In the genomic region with DNA sequence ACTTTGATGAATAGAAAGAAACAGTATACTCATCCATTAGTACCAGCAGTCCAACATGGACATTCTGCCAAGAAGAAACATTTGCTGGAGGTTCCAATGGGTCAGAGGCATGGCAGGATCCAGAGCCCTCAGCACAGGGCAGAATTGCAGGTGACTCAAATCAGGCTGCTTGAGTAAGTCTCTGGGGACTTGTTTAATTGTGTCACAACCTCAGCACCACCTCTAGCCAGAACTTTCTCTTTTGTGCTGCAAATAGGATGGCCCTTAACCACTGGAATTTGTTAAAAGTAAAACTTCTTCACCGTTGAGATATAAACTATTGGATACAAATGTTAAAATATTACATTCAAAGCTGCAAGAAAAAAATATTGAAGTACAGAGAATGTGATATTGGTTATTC, we compare ENCODE assay signal across 25 mouse cellular contexts.
"Had no signal": no experiment of that assay in that cellular context is flagged by ENCODE, and none has a peak within 500 bp of the region (broad histone marks: within the 10 kb centered on the region; RNA-seq: fewer than 3 reads in every experiment).

No protein-coding gene starts in this region.

- H3K27ac ChIP-seq: embryonic facial prominence, embryonic 10.5 days; embryonic facial prominence, embryonic 12.5 days; embryonic facial prominence, embryonic 13.5 days; embryonic facial prominence, embryonic 15.5 days; forebrain, embryonic 10.5 days; forebrain, embryonic 12.5 days; forebrain, embryonic 13.5 days; forebrain, embryonic 15.5 days; gastrocnemius, adult 2 months; heart, adult 2 months; heart, embryonic 10.5 days had no signal

- H3K27me3 ChIP-seq: embryonic facial prominence, embryonic 12.5 days; embryonic facial prominence, embryonic 13.5 days; embryonic facial prominence, embryonic 15.5 days; forebrain, embryonic 12.5 days; forebrain, embryonic 13.5 days; forebrain, embryonic 15.5 days had no signal

- H3K4me1 ChIP-seq: embryonic facial prominence, embryonic 10.5 days; embryonic facial prominence, embryonic 12.5 days; embryonic facial prominence, embryonic 13.5 days; embryonic facial prominence, embryonic 15.5 days; forebrain, embryonic 12.5 days; heart, embryonic 10.5 days had no signal

- DNase-seq: cerebellum, adult 9-10 months; cerebellum, adult 9-11 months; cerebellum, postnatal 10 days; cerebellum, postnatal 25 days; cerebellum, postnatal 36 days; embryo, embryonic 11 days; forebrain, postnatal 0 days; gastrocnemius, adult 2 months; gastrocnemius, postnatal 10 days; gastrocnemius, postnatal 14 days; gastrocnemius, postnatal 25 days; gastrocnemius, postnatal 36 days; heart, adult 18-20 months; heart, adult 2 months had no signal

- H3K9me3 ChIP-seq: embryonic facial prominence, embryonic 10.5 days; embryonic facial prominence, embryonic 12.5 days; embryonic facial prominence, embryonic 13.5 days; embryonic facial prominence, embryonic 15.5 days; forebrain, embryonic 10.5 days; forebrain, embryonic 12.5 days; forebrain, embryonic 13.5 days; forebrain, embryonic 15.5 days; heart, embryonic 10.5 days had no signal

- H3K4me2 ChIP-seq: embryonic facial prominence, embryonic 12.5 days; embryonic facial prominence, embryonic 13.5 days; embryonic facial prominence, embryonic 15.5 days; forebrain, embryonic 12.5 days; forebrain, embryonic 13.5 days; forebrain, embryonic 15.5 days; heart, embryonic 11.5 days had no signal

- H3K36me3 ChIP-seq: embryonic facial prominence, embryonic 10.5 days; embryonic facial prominence, embryonic 12.5 days; embryonic facial prominence, embryonic 13.5 days; embryonic facial prominence, embryonic 15.5 days; forebrain, embryonic 10.5 days; forebrain, embryonic 12.5 days; forebrain, embryonic 15.5 days; heart, embryonic 10.5 days had no signal

- H3K9ac ChIP-seq: embryonic facial prominence, embryonic 12.5 days; embryonic facial prominence, embryonic 13.5 days; embryonic facial prominence, embryonic 15.5 days; forebrain, embryonic 12.5 days; forebrain, embryonic 13.5 days; forebrain, embryonic 15.5 days; forebrain, postnatal 0 days had no signal

- H3K4me3 ChIP-seq: embryonic facial prominence, embryonic 10.5 days; embryonic facial prominence, embryonic 12.5 days; embryonic facial prominence, embryonic 13.5 days; embryonic facial prominence, embryonic 15.5 days; erythroblast, embryonic 14.5 days; forebrain, embryonic 10.5 days; forebrain, embryonic 12.5 days; forebrain, embryonic 13.5 days; forebrain, embryonic 15.5 days; gastrocnemius, adult 2 months; heart, adult 2 months; heart, embryonic 10.5 days had no signal
